Mouse (Mus musculus): Measurements from ENCODE around the gene Abcb6.
A peak's percentile ranks its signal among the peaks of the same experiment; 100 is the strongest.

Gene Abcb6

DNA sequence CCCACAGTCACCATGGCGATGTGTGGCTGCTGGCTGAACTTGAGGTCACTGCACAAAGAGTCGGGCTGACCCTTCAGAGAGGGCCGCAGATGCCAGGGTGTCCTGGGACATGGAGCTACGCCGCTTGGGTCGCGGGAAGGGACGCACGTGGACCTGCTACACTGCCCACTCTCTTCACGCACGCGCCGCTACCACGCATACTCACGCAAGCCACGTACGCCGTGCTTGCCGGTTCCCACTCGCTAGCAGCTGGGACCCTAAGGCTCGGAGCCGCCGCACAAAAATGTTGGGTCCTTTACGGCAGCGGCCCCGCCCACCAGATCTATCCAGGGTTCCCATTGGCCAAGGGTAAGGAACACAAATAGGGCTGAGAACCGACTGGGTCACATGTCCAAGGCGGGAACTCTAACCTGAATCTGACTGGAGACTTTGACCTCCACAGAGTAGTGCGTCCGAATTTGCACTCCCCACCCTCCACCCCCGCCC, at the start of gene Abcb6:
Abcb6 (minus strand) TSS at position 288 of the 486 bp plus-strand sequence.
- DNase-seq (ENCODE audit: low read depth, low spot score) = peak; percentile 85
- no peaks in the 10 kb centered on the region for H3K27me3 ChIP-seq (ENCODE audit: control insufficient read depth, insufficient read depth, low read length, poor library complexity, severe bottlenecking)
- H3K36me3 ChIP-seq (ENCODE audit: control insufficient read depth, insufficient read depth, low read length, poor library complexity, severe bottlenecking) = no peaks in the 10 kb centered on the region; the same call in none of the 2 replicates

DNA sequence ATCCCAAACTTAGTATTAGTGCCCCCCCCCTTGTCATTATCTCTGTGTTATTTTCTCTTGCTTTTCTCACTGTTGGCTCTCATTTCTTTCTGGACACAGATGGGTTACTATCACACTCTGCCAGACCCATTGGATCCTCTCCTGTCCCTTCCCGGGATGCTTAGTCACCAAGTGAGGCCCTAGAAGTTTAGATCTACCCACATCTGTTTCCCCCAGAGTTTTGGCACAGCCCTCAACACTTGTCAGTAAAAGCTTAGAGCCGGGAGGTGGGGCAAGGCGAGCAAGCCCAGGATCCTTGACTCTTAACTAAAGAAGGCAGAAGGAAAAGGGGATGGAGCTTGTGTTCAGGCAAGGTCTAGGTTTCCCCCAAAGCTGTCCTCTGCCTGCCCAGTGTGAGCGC, 49.0 kb upstream of the Abcb6 start:
- Histone ChIP-seq H3K27me3 (ENCODE audit: control insufficient read depth, insufficient read depth, low read length, poor library complexity, severe bottlenecking) (no peaks in the 10 kb centered on the region), H3K36me3 (ENCODE audit: control insufficient read depth, insufficient read depth, low read length, poor library complexity, severe bottlenecking) (no peaks in the 10 kb centered on the region)
- no peak for DNase-seq (ENCODE audit: low read depth, low spot score)

DNA sequence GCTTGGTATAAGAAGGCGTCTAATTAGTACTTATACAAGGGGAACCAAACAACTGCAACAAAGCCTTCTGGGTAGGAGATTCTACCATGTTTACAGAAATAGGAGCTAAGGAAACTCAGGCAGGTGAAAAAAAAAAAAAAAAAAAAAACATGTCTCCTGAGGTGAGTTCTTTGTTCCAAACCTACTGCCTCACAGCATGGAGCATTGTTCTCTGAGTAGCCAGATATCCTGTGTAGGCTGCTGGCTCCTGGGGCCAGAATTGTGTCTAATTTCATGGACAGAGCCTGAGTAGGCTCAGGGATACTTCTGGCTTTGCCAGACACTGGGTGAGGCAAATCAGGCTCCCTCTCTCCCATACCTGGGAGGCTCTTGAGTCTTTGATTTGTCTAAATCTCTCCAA, 47.5 kb upstream of the Abcb6 start:
- Histone ChIP-seq H3K36me3 (ENCODE audit: control insufficient read depth, insufficient read depth, low read length, poor library complexity, severe bottlenecking) (no peaks in the 10 kb centered on the region), H3K27me3 (ENCODE audit: control insufficient read depth, insufficient read depth, low read length, poor library complexity, severe bottlenecking) (no peaks in the 10 kb centered on the region)
- DNase-seq (ENCODE audit: low read depth, low spot score) = no peak

DNA sequence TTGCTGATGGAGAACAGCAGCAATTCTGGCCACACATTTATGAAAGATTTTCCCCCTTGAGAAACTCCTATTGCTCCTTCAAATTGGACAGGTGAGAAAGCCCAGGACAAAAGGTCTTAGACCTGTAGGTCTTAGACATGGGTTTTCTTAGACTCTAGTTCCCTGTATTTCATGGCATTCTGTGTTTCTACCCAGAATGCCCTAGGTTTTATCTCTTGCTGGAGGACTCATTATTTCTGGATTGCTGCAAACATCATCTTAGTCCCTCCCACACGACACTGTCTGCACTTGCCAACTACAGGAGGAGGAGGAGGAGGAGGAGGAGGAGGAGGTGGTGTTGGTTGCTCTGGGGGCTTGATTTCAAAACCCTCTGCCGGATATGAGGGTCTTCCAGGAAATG, 45.9 kb upstream of the Abcb6 start:
- no peak for DNase-seq (ENCODE audit: low read depth, low spot score)
- Histone ChIP-seq H3K27me3 (ENCODE audit: control insufficient read depth, insufficient read depth, low read length, poor library complexity, severe bottlenecking) (no peaks in the 10 kb centered on the region), H3K36me3 (ENCODE audit: control insufficient read depth, insufficient read depth, low read length, poor library complexity, severe bottlenecking) (no peaks in the 10 kb centered on the region)

DNA sequence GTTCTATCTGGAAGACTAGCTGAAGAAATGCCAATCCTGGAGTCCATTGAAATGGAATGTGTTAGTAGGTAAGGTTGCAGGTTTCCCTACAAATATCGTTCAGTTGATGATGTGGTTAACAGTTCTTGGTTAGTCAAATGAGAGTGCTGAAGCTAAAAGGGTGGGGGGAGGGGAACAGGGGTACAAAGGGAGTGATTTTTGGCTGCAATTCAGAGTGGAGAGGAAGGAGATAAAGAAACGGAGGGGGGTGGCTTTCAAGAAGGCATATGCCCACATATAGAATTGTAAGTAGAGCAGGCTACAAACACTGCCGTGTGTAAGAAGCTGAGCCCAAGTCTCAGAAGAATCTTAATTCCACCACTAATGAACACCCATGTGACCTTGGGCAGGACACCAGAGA, 45.3 kb upstream of the Abcb6 start:
- no peaks in the 10 kb centered on the region for H3K36me3 ChIP-seq (ENCODE audit: control insufficient read depth, insufficient read depth, low read length, poor library complexity, severe bottlenecking)
- no peak for DNase-seq (ENCODE audit: low read depth, low spot score)
- H3K27me3 ChIP-seq (ENCODE audit: control insufficient read depth, insufficient read depth, low read length, poor library complexity, severe bottlenecking) = no peaks in the 10 kb centered on the region

DNA sequence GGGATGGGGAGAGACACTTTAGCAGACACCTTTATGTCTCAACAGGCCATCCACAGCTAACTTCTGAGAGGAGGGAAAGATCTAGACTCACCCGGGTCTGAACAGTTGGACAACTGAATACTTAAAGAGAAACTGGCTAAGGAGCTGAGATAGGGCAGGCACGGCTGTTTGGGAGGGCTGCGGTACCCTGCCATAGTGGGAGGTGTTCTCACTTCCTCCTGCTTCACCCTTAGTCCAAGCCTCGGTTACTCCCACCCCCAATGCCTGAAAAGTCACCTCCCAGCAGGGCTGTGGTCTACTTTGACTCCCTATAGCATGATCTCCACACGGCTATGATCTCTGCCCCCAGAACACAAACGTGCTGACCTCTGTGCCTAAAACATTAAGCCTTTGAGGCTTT, 43.3 kb upstream of the Abcb6 start:
- DNase-seq (ENCODE audit: low read depth, low spot score) = peak; percentile 42
- no peaks in the 10 kb centered on the region for H3K36me3 ChIP-seq (ENCODE audit: control insufficient read depth, insufficient read depth, low read length, poor library complexity, severe bottlenecking)
- no peaks in the 10 kb centered on the region for H3K27me3 ChIP-seq (ENCODE audit: control insufficient read depth, insufficient read depth, low read length, poor library complexity, severe bottlenecking)

DNA sequence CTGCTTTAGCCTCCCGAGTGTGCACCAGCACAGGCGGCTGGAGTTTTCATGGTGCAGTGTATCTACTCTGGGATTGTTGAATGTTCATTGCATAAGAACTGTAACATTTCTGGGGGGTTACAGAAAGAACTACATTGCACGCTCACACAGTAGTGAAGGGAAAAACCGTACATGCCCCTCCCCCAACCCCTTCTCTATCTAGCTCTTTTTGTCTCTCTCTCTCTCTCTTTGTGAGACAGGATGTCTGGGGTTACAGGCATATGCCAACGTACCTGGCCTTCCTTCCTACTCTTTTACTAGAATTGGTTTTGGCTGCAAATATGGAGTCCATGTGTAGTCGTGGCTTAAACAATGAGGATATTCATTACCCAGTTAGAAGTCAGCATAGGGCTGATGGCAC, 42.7 kb upstream of the Abcb6 start:
- DNase-seq (ENCODE audit: low read depth, low spot score) = no peak
- H3K27me3 ChIP-seq (ENCODE audit: control insufficient read depth, insufficient read depth, low read length, poor library complexity, severe bottlenecking) = no peaks in the 10 kb centered on the region
- no peaks in the 10 kb centered on the region for H3K36me3 ChIP-seq (ENCODE audit: control insufficient read depth, insufficient read depth, low read length, poor library complexity, severe bottlenecking)

DNA sequence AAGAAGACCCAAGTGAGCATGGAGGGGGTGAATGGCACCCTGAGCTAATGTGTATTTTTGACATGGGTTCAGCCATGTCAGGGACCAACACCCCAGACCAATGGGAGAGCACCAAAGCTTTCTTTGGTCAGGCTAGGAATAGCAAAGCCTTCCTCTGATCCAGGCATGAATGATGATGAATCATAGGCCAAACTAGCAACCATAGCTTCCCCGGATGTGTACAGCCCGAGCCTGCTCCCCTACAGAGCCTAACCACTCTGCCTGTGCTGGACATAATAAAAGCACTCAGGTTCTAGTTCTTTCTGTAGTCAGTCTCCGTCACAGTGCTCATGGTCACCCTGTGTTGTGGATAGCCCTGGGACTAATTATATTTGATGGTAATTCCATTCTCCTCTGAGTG, 41.3 kb upstream of the Abcb6 start:
- Histone ChIP-seq H3K36me3 (ENCODE audit: control insufficient read depth, insufficient read depth, low read length, poor library complexity, severe bottlenecking) (no peaks in the 10 kb centered on the region; the same call in 1 of the 2 replicates), H3K27me3 (ENCODE audit: control insufficient read depth, insufficient read depth, low read length, poor library complexity, severe bottlenecking) (no peaks in the 10 kb centered on the region)
- DNase-seq (ENCODE audit: low read depth, low spot score) = no peak

DNA sequence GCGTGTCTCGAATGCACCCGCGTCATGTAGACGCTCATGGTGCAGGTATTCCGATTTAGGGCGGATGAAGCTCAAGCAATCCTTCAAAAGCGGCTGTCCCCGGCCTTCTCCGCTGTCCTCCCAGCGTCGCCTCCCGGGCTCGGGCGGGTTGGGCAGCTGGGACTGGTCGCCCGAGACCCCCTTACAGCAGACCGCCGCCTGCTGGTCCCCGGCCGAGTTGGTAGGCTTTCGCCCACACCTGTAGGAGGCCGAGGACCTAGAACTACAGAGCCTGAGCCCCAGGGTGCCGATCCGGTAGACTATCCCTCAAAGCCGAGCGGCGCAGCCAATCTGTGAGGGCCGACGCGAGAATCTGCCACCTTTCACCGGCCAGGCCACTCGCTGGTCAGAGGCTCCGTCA, 39.3 kb upstream of the Abcb6 start, which contains the start of gene Tuba4a:
Tuba4a (minus strand) TSS at position 335 of the 400 bp plus-strand sequence.
- H3K36me3 ChIP-seq (ENCODE audit: control insufficient read depth, insufficient read depth, low read length, poor library complexity, severe bottlenecking) = peaks cover 9% of the 10 kb centered on the region
- no peak for DNase-seq (ENCODE audit: low read depth, low spot score)
- no peaks in the 10 kb centered on the region for H3K27me3 ChIP-seq (ENCODE audit: control insufficient read depth, insufficient read depth, low read length, poor library complexity, severe bottlenecking)

DNA sequence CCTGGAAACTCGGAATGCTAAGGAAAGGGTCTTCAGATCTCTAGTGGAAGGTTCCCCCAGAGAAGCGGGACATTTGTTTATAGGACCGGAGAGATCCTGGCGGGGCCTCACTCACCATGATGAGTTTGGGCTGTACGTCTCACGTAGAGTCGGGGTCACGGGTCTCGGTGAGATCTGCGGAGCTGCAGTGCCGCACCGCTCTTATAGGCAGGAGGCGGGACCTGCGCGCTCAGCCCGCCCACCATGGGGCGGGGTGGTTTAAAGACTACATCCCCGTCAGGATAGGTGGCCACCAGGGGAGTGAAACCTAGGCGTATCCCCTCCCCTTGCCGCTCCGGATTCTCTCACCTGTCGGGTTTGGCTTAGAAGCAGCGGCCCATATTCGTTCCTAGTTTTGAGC, 38.9 kb upstream of the Abcb6 start:
- peak; percentile 97 for DNase-seq (ENCODE audit: low read depth, low spot score)

DNA sequence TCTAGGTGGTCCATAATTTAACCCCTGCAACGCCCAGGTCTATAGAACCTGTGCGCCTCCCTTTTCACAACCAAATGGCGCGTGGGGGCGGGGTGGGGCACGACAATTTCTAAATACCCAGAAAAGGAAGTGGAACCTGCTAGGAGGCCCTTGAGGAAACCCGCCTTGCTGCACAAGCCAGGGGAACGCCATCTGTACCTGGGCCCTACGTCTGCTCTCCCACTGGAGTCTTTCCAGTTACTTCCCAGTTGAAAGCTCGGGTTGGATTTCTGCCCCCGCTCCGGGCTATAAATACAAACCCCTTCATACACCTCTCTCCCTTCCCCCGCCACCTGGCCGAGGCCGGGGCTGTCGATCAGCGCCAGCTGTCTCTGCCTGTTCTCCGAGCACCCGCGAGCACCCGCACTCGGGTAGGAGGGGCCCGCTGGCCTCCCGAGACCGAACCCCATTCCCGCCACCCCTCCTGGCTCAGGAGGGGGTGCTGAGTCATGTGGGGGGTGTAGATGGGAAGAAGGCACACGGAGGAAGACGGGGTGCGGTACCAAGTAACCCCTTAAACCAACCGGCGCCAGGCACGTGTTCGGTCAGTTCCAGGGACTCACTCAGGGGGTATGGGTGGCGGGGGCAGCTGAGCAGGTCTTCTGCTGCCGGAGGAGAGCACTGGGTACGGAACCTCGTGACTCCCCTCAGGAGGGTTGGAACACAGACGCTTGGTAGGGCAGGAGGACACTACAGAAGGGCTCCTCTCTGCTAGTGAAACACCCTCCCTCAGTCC, 38.2 kb upstream of the Abcb6 start:
- Histone ChIP-seq H3K36me3 (ENCODE audit: control insufficient read depth, insufficient read depth, low read length, poor library complexity, severe bottlenecking) (peaks cover 11% of the 10 kb centered on the region), H3K27me3 (ENCODE audit: control insufficient read depth, insufficient read depth, low read length, poor library complexity, severe bottlenecking) (no peaks in the 10 kb centered on the region)
- DNase-seq (ENCODE audit: low read depth, low spot score) = peak; percentile 78

More for the DNA sequence above, 38.9 kb upstream of the Abcb6 start:
- H3K36me3 ChIP-seq (ENCODE audit: control insufficient read depth, insufficient read depth, low read length, poor library complexity, severe bottlenecking) = peaks cover 11% of the 10 kb centered on the region
- no peaks in the 10 kb centered on the region for H3K27me3 ChIP-seq (ENCODE audit: control insufficient read depth, insufficient read depth, low read length, poor library complexity, severe bottlenecking)

DNA sequence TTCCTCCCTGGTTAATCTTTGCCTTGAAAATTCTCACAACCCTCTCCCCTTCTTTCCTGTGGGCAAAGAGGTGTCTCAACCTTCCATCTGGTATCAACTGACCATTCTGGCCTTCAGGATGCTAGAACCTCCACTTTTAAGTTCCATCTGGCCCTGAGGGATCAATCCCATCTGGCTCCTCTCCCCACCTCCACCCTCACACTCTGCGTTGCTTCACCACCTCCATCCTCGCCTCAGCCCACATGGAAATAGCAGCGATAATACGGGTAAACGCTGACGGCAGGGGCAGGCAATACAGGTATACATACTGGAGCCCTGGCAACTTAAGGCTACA, 37.7 kb upstream of the Abcb6 start:
- DNase-seq (ENCODE audit: low read depth, low spot score) = no peak
- H3K27me3 ChIP-seq (ENCODE audit: control insufficient read depth, insufficient read depth, low read length, poor library complexity, severe bottlenecking) = no peaks in the 10 kb centered on the region
- H3K36me3 ChIP-seq (ENCODE audit: control insufficient read depth, insufficient read depth, low read length, poor library complexity, severe bottlenecking) = peaks cover 11% of the 10 kb centered on the region

DNA sequence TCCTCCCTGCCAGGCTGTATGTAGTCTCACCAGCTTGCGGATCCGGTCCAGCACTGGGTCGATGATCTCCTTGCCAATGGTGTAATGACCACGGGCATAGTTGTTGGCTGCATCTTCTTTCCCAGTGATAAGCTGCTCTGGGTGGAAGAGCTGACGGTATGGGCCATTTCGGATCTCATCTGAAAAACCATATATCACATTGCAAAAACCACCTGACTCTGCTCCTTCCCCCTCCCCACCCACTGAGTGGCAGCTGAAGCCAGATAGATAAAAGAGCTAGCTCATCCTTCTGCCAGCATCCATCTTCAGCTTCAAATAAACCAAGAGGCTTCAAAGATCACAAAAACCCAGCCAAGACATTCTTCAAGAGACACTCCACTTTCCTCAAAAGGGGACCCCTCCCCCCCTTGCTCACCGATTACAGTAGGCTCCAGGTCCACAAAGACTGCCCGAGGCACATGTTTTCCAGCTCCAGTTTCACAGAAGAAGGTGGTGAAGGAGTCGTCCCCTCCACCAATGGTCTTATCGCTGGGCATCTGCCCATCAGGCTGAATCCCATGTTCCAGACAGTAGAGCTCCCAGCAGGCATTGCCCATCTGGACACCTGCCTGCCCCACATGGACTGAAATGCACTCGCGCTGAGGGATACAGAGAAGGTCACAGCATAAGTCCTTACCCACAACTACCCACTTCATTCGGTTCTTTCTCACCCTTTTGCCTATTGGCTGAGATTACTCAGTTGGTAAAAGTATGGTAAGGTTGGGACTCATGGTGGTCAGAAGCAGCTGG, 36.8 kb upstream of the Abcb6 start:
- no peak for DNase-seq (ENCODE audit: low read depth, low spot score)
- Histone ChIP-seq H3K27me3 (ENCODE audit: control insufficient read depth, insufficient read depth, low read length, poor library complexity, severe bottlenecking) (no peaks in the 10 kb centered on the region), H3K36me3 (ENCODE audit: control insufficient read depth, insufficient read depth, low read length, poor library complexity, severe bottlenecking) (peaks cover 13% of the 10 kb centered on the region)

DNA sequence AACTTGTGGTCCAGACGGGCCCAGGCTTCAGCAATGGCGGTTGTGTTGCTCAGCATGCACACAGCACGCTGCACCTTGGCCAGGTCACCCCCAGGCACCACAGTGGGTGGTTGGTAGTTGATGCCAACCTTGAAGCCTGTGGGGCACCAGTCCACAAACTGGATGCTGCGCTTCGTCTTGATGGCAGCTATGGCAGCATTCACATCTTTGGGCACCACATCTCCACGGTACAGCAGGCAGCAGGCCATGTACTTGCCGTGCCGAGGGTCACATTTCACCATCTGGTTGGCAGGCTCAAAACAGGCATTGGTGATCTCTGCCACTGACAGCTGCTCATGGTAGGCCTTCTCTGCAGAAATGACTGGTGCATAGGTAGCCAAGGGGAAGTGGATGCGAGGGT, 35.6 kb upstream of the Abcb6 start:
- no peaks in the 10 kb centered on the region for H3K27me3 ChIP-seq (ENCODE audit: control insufficient read depth, insufficient read depth, low read length, poor library complexity, severe bottlenecking)
- DNase-seq (ENCODE audit: low read depth, low spot score) = no peak
- peaks cover 13% of the 10 kb centered on the region for H3K36me3 ChIP-seq (ENCODE audit: control insufficient read depth, insufficient read depth, low read length, poor library complexity, severe bottlenecking)

DNA sequence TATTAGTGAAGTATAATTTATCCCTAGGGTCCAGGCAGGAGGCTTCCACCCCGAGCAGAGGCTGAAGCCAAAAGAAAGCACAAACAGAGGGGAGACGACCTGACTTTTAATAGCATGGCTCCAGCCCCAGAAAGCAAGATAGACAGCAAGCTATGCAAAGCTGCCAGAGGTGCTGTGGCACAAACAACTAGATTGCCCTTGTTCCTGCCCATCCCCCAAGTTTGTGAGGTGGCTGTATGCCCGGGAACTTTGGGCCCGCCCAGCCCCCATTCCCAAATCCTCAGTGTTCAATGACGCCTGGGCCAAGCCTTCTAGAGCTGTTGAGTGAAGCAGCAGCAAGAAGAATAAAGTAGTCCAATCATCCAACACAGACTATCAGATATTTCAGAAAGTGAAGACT, 34.7 kb upstream of the Abcb6 start:
- H3K36me3 ChIP-seq (ENCODE audit: control insufficient read depth, insufficient read depth, low read length, poor library complexity, severe bottlenecking) = peaks cover 13% of the 10 kb centered on the region
- H3K27me3 ChIP-seq (ENCODE audit: control insufficient read depth, insufficient read depth, low read length, poor library complexity, severe bottlenecking) = no peaks in the 10 kb centered on the region
- DNase-seq (ENCODE audit: low read depth, low spot score) = no peak

Data from splenic B cell, adult 2 months (primary cell).